Mouse (Mus musculus) CH12.LX (cell line): ENCODE data around the gene Hspd1. TPM values are rescaled to one million over a fixed set of nuclear protein-coding genes. Genes with fewer than 3 reads are reported as not detected.

Experiments used
- DNase-seq: peaks from one replicate; pipeline ENCODE4 v3.0.0-alpha.2; 2013; ENCODE audit errors: extremely low read depth
- H3K27ac ChIP-seq: 2 replicates; pipeline ENCODE4 v1.5.1; 2012; ENCODE audit warnings: low read depth, mild to moderate bottlenecking, control low read depth, moderate library complexity; ENCODE audit not compliant: insufficient read depth
- H3K27me3 ChIP-seq: replicated peaks from 2 replicates; pipeline ENCODE3; 2012; ENCODE audit warnings: inconsistent platforms
- H3K36me3 ChIP-seq, 2 experiments: replicated peaks in 1 of 2; 2 replicates each; pipeline versions ENCODE3 to v1.6.1; 2012; ENCODE audit warnings: inconsistent platforms in 1 of 2, low read length in 1 of 2, mild to moderate bottlenecking in 1 of 2, mixed read lengths in 1 of 2, moderate library complexity in 1 of 2; ENCODE audit not compliant: control insufficient read depth in 1 of 2, insufficient read depth in 1 of 2
- H3K4me1 ChIP-seq, 2 experiments: 2 replicates each; pipeline ENCODE4 v1.6.1; 2012; ENCODE audit warnings: inconsistent platforms in 1 of 2, moderate library complexity in 1 of 2; ENCODE audit not compliant: insufficient read depth in 2 of 2, control insufficient read depth in 1 of 2
- H3K4me2 ChIP-seq: 2 replicates; pipeline ENCODE4 v1.6.1; 2012; ENCODE audit warnings: low read depth, mild to moderate bottlenecking, control low read depth; ENCODE audit not compliant: poor library complexity, insufficient read depth, severe bottlenecking
- H3K4me3 ChIP-seq, 3 experiments: fragments of 150-350 bp in 1 of 3; sonication (generic) in 1 of 3; replicated peaks in 1 of 3; 2 replicates each; pipeline versions ENCODE3 to v1.5.1; 2011 to 2012; ENCODE audit warnings: low read depth in 2 of 3, low read length in 2 of 3, mild to moderate bottlenecking in 2 of 3, moderate library complexity in 2 of 3, control low read depth in 1 of 3, improper control_type of control experiment in 1 of 3, inconsistent platforms in 1 of 3, mixed read lengths in 1 of 3; ENCODE audit not compliant: poor library complexity in 1 of 3
- H3K79me2 ChIP-seq: replicated peaks from 2 replicates; pipeline ENCODE4 v1.6.1; 2012; ENCODE audit warnings: mild to moderate bottlenecking, moderate library complexity; ENCODE audit not compliant: control insufficient read depth, poor library complexity, insufficient read depth, severe bottlenecking; ENCODE audit errors: extremely low read depth
- H3K9ac ChIP-seq: 2 replicates; pipeline ENCODE4 v1.6.1; 2012; ENCODE audit warnings: low read depth, mild to moderate bottlenecking, control low read depth, moderate library complexity; ENCODE audit not compliant: insufficient read depth
- H3K9me3 ChIP-seq: replicated peaks from 2 replicates; pipeline ENCODE3; 2012; ENCODE audit warnings: low read length, inconsistent platforms, mixed read lengths
- BHLHE40 ChIP-seq: IDR thresholded peaks from 2 replicates; pipeline ENCODE4 v1.6.1; 2011; ENCODE audit warnings: mild to moderate bottlenecking, low read depth, low read length, improper control_type of control experiment
- CHD2 ChIP-seq: IDR thresholded peaks from 2 replicates; pipeline ENCODE4 v1.6.1; 2011; ENCODE audit warnings: low read length, improper control_type of control experiment
- E2F4 ChIP-seq: IDR thresholded peaks from 2 replicates; pipeline ENCODE4 v1.6.1; 2011; ENCODE audit warnings: low read depth, low read length, improper control_type of control experiment; ENCODE audit not compliant: insufficient replicate concordance
- ELF1 ChIP-seq: IDR thresholded peaks from 2 replicates; pipeline ENCODE4 v1.6.1; 2014; ENCODE audit warnings: low read depth, mild to moderate bottlenecking, inconsistent platforms, low read length, improper control_type of control experiment
- EP300 ChIP-seq: IDR thresholded peaks from 2 replicates; pipeline ENCODE4 v1.6.1; 2011; ENCODE audit warnings: low read length, improper control_type of control experiment
- ETS1 ChIP-seq: conservative IDR thresholded peaks from 2 replicates; pipeline ENCODE4 v1.6.1; 2012; ENCODE audit warnings: low read depth, mild to moderate bottlenecking, inconsistent platforms, low read length, improper control_type of control experiment, moderate library complexity
- GABPA ChIP-seq: IDR thresholded peaks from 2 replicates; pipeline ENCODE4 v1.6.1; 2012; ENCODE audit warnings: low read depth, low read length, improper control_type of control experiment, inconsistent platforms; ENCODE audit not compliant: insufficient replicate concordance
- IRF4 ChIP-seq: IDR thresholded peaks from 2 replicates; pipeline ENCODE4 v1.6.1; 2014; ENCODE audit warnings: low read depth, mild to moderate bottlenecking, inconsistent platforms, low read length, improper control_type of control experiment
- JUND ChIP-seq: conservative IDR thresholded peaks from 2 replicates; pipeline ENCODE4 v1.6.1; 2011; ENCODE audit warnings: low read depth, low read length, improper control_type of control experiment
- KAT2A ChIP-seq: IDR thresholded peaks from 2 replicates; pipeline ENCODE4 v1.6.1; 2012; ENCODE audit warnings: low read length, improper control_type of control experiment, inconsistent platforms; ENCODE audit not compliant: insufficient replicate concordance
- MAFK ChIP-seq: IDR thresholded peaks from 2 replicates; pipeline ENCODE4 v1.6.1; 2011; ENCODE audit warnings: low read length, improper control_type of control experiment; ENCODE audit not compliant: insufficient replicate concordance
- MAX ChIP-seq: IDR thresholded peaks from 2 replicates; pipeline ENCODE4 v1.6.1; 2011; ENCODE audit warnings: low read length, improper control_type of control experiment
- MAZ ChIP-seq: IDR thresholded peaks from 2 replicates; pipeline ENCODE4 v1.6.1; 2012; ENCODE audit warnings: low read depth, mild to moderate bottlenecking, inconsistent platforms, low read length, improper control_type of control experiment, moderate library complexity
- MEF2A ChIP-seq: IDR thresholded peaks from 2 replicates; pipeline ENCODE4 v1.6.1; 2014; ENCODE audit warnings: low read depth, mild to moderate bottlenecking, inconsistent platforms, low read length, improper control_type of control experiment, borderline replicate concordance
- NELFE ChIP-seq: IDR thresholded peaks from 2 replicates; pipeline ENCODE4 v1.6.1; 2011; ENCODE audit warnings: low read depth, low read length, improper control_type of control experiment
- POLR2A ChIP-seq: IDR thresholded peaks from 2 replicates; pipeline ENCODE4 v1.6.1; 2011; ENCODE audit warnings: low read depth, mild to moderate bottlenecking, improper control_type of control experiment, low read length
- POLR2AphosphoS2 ChIP-seq: IDR thresholded peaks from 2 replicates; pipeline ENCODE4 v1.6.1; 2011; ENCODE audit warnings: low read depth, low read length, improper control_type of control experiment
- RAD21 ChIP-seq: IDR thresholded peaks from 2 replicates; pipeline ENCODE4 v1.6.1; 2011; ENCODE audit warnings: low read depth, mild to moderate bottlenecking, low read length, improper control_type of control experiment, moderate library complexity
- RCOR1 ChIP-seq: conservative IDR thresholded peaks from 2 replicates; pipeline ENCODE4 v1.6.1; 2012; ENCODE audit warnings: low read depth, mild to moderate bottlenecking, inconsistent platforms, low read length, improper control_type of control experiment
- SMC3 ChIP-seq: IDR thresholded peaks from 2 replicates; pipeline ENCODE4 v1.6.1; 2011; ENCODE audit warnings: low read depth, low read length, improper control_type of control experiment
- TBP ChIP-seq: conservative IDR thresholded peaks from 2 replicates; pipeline ENCODE4 v1.6.1; 2011; ENCODE audit warnings: low read depth, low read length, improper control_type of control experiment
- UBTF ChIP-seq: IDR thresholded peaks from 2 replicates; pipeline ENCODE4 v1.6.1; 2012; ENCODE audit warnings: low read depth, mild to moderate bottlenecking, inconsistent platforms, low read length, improper control_type of control experiment, moderate library complexity
- USF2 ChIP-seq: conservative IDR thresholded peaks from 2 replicates; pipeline ENCODE4 v1.6.1; 2011; ENCODE audit warnings: low read depth, low read length, improper control_type of control experiment
- ZKSCAN1 ChIP-seq: IDR thresholded peaks from 2 replicates; pipeline ENCODE4 v1.6.1; 2012; ENCODE audit warnings: low read depth, inconsistent platforms, low read length, improper control_type of control experiment, borderline replicate concordance
- ZNF384 ChIP-seq: IDR thresholded peaks from 2 replicates; pipeline ENCODE4 v1.6.1; 2012; ENCODE audit warnings: low read depth, low read length, improper control_type of control experiment, inconsistent platforms
- dilution Hi-C: fragments of 300-500 bp; cut with MboI; formaldehyde crosslinking; loops from 2 replicates; pipeline ENCODE4 v1.14.3; 2020; ENCODE audit warnings: low sequenced_read_pairs; ENCODE audit not compliant: extremely low pct_unique_long_range_greater_than_20kb, extremely low pct_ligation_motif_present
- in situ Hi-C: fragments of 300-500 bp; cut with MboI; formaldehyde crosslinking; loops from 3 replicates; pipeline ENCODE4 v1.14.3; 2019; ENCODE audit warnings: low sequenced_read_pairs, low pct_ligation_motif_present, low pct_unique_long_range_greater_than_20kb, mixed read lengths
- polyA plus RNA-seq: library from polyadenylated mRNA; unstranded; fragments of >175 nt; gene quantifications from 2 replicates; pipeline ENCODE4 v1.2.1, GENCODE M21; 2012; ENCODE audit warnings: low read depth; ENCODE audit not compliant: insufficient read length
- total RNA-seq, 2 experiments: library from RNA; depleted of rRNA; stranded (reverse); fragments of 300-350 nt in 1 of 2; fragments of >200 nt in 1 of 2; gene quantifications; 2 replicates each; pipeline ENCODE4 v1.2.3; 2012 to 2014

The Hspd1 gene
- total and polyA plus RNA-seq, 3 experiments, result 363 to 920 (median 764) TPM

DNA sequence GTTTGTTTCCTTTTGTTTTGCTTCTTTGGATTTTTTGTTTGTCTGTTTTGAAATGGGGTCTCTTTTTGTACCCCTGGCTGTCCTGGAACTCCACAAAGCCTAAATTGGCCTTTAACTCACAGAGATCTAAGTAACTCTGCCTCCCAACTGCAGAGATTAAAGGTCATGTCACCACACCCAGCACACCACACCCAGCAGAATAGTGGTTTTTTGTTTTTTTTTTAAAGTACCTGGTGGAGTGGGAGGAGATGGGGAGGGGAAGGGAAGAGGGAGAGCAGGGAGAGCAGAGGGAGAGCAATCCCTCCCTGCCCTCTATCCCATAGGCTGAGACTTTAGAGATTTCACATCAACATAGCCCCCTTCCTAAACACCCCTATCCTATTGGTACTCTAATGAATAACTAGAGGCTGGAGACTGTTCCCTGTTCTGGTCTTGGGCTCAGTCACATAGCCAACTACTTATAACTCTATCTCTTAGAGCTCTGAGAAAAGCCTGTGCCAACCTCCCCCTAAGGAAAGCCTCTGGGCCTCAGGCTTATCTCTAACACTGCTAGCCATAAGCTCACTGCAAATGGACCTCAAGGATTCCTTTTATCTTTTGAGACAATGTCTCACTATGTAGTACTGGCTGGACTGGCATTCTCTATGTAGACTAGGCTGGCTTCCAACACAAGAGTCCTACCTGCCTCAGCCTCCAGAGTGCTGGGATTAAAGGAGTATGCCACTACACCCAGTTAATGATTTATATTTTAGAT lies 56.8 kb downstream of the Hspd1 start:
- TF ChIP-seq CHD2, result no peak
- no peak for TF ChIP-seq BHLHE40
- TF ChIP-seq POLR2AphosphoS2, result no peak
- no peak for TF ChIP-seq POLR2A
- no peak for TF ChIP-seq USF2
- no peak for TF ChIP-seq E2F4
- TF ChIP-seq RAD21, result no peak
- TF ChIP-seq MAX, result no peak
- no peak for TF ChIP-seq RCOR1
- no peak for TF ChIP-seq ZKSCAN1
- no peak for TF ChIP-seq SMC3
- TF ChIP-seq ETS1, result no peak
- TF ChIP-seq MAFK, result no peak
- no peak for TF ChIP-seq KAT2A
- TF ChIP-seq MEF2A, result no peak
- no peak for TF ChIP-seq MAZ
- in situ Hi-C loops (no loop called here), dilution Hi-C loops (no loop called here)
- peaks cover 9% of the 10 kb centered on the region for H3K79me2 ChIP-seq
- no peak for DNase-seq
- H3K36me3 ChIP-seq, result no peaks in the 10 kb centered on the region
- no peaks in the 10 kb centered on the region for H3K9me3 ChIP-seq
- no peak overlapping the region for H3K4me2 ChIP-seq
- no peak overlapping the region for H3K27ac ChIP-seq
- no peaks in the 10 kb centered on the region for H3K27me3 ChIP-seq
- H3K4me1 ChIP-seq, result peaks cover 3 to 18% of the 10 kb centered on the region in 2 experiments; a peak in 2 of 4 replicates
- no peak overlapping the region for H3K4me3 ChIP-seq
- no peak overlapping the region for H3K9ac ChIP-seq

DNA sequence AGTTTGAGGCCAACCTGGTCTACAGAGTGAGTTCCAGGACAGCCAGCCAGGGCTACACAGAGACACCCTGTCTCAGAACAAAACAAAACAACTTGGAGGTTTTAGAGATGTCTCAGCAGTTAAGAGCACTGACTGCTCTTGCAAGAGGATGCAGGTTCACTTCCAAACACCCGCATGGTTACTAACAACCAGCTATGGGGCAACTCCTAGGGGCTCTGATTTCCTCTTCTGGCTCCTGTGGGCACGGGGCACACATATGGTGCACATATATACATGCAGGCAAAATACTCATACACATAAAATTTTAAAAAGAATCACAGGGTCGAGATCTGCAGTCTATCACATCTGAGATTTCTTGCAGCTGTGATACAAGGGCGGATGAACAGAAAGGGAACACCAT lies 58.6 kb downstream of the Hspd1 start:
- no peaks in the 10 kb centered on the region for H3K27me3 ChIP-seq
- dilution Hi-C loops (no loop called here), in situ Hi-C loops (no loop called here)
- no peak for DNase-seq
- H3K4me3 ChIP-seq, result peak overlapping the region in 2 of 3 experiments; percentile 45 to 50
- peaks cover 26% of the 10 kb centered on the region for H3K79me2 ChIP-seq
- peak overlapping the region; percentile 54 for H3K9ac ChIP-seq
- peak overlapping the region; percentile 40; the same call in 1 of the 2 replicates for H3K27ac ChIP-seq
- TF ChIP-seq IRF4, result no peak
- no peak for TF ChIP-seq CHD2
- TF ChIP-seq JUND, result no peak
- no peak for TF ChIP-seq TBP
- no peak for TF ChIP-seq EP300
- no peak for TF ChIP-seq ZNF384
- TF ChIP-seq NELFE, result no peak
- no peak for TF ChIP-seq GABPA
- no peak for TF ChIP-seq ELF1
- no peak for TF ChIP-seq UBTF
- TF ChIP-seq, all 38 proteins: peak for 0
- H3K4me2 ChIP-seq, result peak overlapping the region; percentile 92; the same call in 1 of the 2 replicates
- H3K4me1 ChIP-seq, result peaks cover 3 to 23% of the 10 kb centered on the region in 2 experiments; a peak in 2 of 4 replicates
- H3K9me3 ChIP-seq, result no peaks in the 10 kb centered on the region
- peaks cover 0 to 3% of the 10 kb centered on the region in 2 experiments for H3K36me3 ChIP-seq
